Mouse (Mus musculus) heart, postnatal 25 days (tissue): ENCODE results near the gene Ly6g6c. TPM values are rescaled to one million over a fixed set of nuclear protein-coding genes. Genes with fewer than 3 reads are reported as not detected.

Experiments
- DNase-seq: peaks from one replicate; pipeline ENCODE4 v3.0.0; 2022; ENCODE audit warnings: low spot score
- intact Hi-C: fragments of 180-260 bp; cut with DNase I; formaldehyde crosslinking; loops from one replicate; pipeline ENCODE4 v1.15.1; 2025
- total RNA-seq, 2 experiments: library from RNA; stranded (reverse); gene quantifications; 2 replicates each; pipeline ENCODE4 v1.2.3; 2021

The Ly6g6c gene
- total RNA-seq, 2 experiments from 2014 or later = not detected

- peak; percentile 73 for DNase-seq
- intact Hi-C loops = no loop called here
Measured at GRCm38 (mm10) chr17:35050126-35050750, 14.9 kb upstream of the Ly6g6c start.

GRCm38 (mm10) chr17:35051156-35052086 is 13.8 kb upstream of the Ly6g6c start:
- peak; percentile 87 for DNase-seq
- intact Hi-C loops = no loop called here

- DNase-seq = no peak
Measured at GRCm38 (mm10) chr17:35052271-35052798, 12.9 kb upstream of the Ly6g6c start.

GRCm38 (mm10) chr17:35055691-35056495 is 9.3 kb upstream of the Ly6g6c start:
- DNase-seq = no peak
- intact Hi-C loops = no loop called here

More at GRCm38 (mm10) chr17:35052271-35052798, 12.9 kb upstream of the Ly6g6c start:
- intact Hi-C loops = no loop called here

GRCm38 (mm10) chr17:35057090-35057489 is 8.1 kb upstream of the Ly6g6c start:
- intact Hi-C loops = no loop called here

GRCm38 (mm10) chr17:35058316-35058715 is 6.9 kb upstream of the Ly6g6c start:
- intact Hi-C loops = no loop called here

More at GRCm38 (mm10) chr17:35057090-35057489, 8.1 kb upstream of the Ly6g6c start:
- DNase-seq = no peak

GRCm38 (mm10) chr17:35058911-35059892 is 6.0 kb upstream of the Ly6g6c start, which contains the start of gene Ddah2:
Gene Ddah2, plus strand, starts transcription at chr17:35059035.
- DNase-seq = peak; percentile 89
- intact Hi-C loops = loop anchor here (1.0 kb wide), 1 partner anchor 38 kb away; no protein-coding TSS in a partner anchor

More at GRCm38 (mm10) chr17:35058316-35058715, 6.9 kb upstream of the Ly6g6c start:
- DNase-seq = no peak

GRCm38 (mm10) chr17:35060071-35060470 is 5.1 kb upstream of the Ly6g6c start:
- DNase-seq = no peak
- intact Hi-C loops = no loop called here

- intact Hi-C loops = no loop called here
- DNase-seq = no peak
Measured at GRCm38 (mm10) chr17:35060737-35061297, 4.4 kb upstream of the Ly6g6c start.

- DNase-seq = no peak
- intact Hi-C loops = no loop called here
Measured at GRCm38 (mm10) chr17:35061299-35061698, 3.9 kb upstream of the Ly6g6c start.

GRCm38 (mm10) chr17:35063466-35063865 is 1.7 kb upstream of the Ly6g6c start:
- no peak for DNase-seq

GRCm38 (mm10) chr17:35064378-35064877 is 760 bp upstream of the Ly6g6c start:
- DNase-seq = no peak
- intact Hi-C loops = no loop called here

More at GRCm38 (mm10) chr17:35063466-35063865, 1.7 kb upstream of the Ly6g6c start:
- intact Hi-C loops = no loop called here

GRCm38 (mm10) chr17:35066084-35066483 is 896 bp downstream of the Ly6g6c start, which contains the start of gene Mpig6b:
Gene Mpig6b, minus strand, starts transcription at chr17:35066184.
- intact Hi-C loops = no loop called here
- DNase-seq = no peak

- DNase-seq = no peak
- intact Hi-C loops = no loop called here
Measured at GRCm38 (mm10) chr17:35068213-35068914, 3.2 kb downstream of the Ly6g6c start.

GRCm38 (mm10) chr17:35070556-35071229 is 5.5 kb downstream of the Ly6g6c start:
- intact Hi-C loops = no loop called here

GRCm38 (mm10) chr17:35071454-35071853 is 6.3 kb downstream of the Ly6g6c start:
- DNase-seq = no peak
- intact Hi-C loops = no loop called here

More at GRCm38 (mm10) chr17:35070556-35071229, 5.5 kb downstream of the Ly6g6c start:
- no peak for DNase-seq

- no peak for DNase-seq
- intact Hi-C loops = no loop called here
Measured at GRCm38 (mm10) chr17:35074097-35074496, 8.9 kb downstream of the Ly6g6c start.
